Mouse (Mus musculus): ENCODE measurements around the gene Zfp747.
"Not testable (repeated sequence)": the region's sequence is repeated elsewhere in the genome, so short reads cannot be mapped to it uniquely, and the experiment has no call there.

Gene Zfp747

DNA sequence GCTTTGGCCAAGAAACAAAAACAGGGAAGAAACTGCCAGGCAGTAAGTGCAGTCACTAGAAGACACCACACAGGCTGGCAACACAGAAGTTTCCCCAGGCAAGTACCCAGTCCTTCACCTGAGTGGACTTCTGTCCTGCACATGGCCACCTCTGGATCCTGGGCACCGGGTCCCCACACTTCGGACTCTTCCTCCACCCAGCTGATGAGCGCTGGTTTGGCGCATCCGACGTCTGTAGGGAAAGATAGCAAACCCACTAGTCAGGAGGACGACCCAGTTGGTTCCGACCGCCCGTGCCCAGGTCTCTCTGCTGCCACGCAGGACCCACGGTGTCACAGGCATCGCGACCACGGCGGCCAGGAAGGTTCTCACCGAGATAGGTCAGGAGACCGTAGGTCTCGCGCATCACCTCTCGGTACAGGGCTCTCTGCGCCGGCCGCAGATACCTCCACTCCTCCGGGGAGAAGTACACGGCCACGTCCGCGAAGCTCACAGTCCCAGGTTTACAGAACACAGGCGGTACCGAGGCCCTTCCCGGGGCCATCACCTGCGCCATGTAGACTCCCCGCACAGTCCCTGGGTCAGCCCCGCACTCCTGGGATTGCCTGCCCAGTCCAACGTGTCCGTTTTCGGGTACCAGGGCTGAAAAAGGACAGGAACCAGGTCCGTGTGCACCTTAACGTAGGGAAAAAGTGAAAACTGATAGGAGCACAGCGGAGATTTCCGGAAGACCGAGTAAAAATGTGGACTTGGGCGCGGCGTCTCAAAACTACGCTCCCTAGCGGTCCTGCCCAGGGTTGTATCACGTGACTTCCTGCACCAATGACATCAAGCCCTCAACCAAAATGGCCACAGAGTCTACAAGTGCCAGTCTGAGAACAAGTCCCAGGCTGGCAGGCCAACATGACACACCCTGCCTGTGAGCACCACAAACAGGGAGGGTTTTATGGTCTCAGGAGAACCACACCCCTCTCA lies at the start of gene Zfp747:
Gene Zfp747, minus strand, starts transcription at position 780 of the 975 bp plus-strand sequence.
- in situ Hi-C loops (cut with MboI; ENCODE audit: low sequenced_read_pairs): not testable (repeated sequence)

- in situ Hi-C loops (cut with MboI; ENCODE audit: low sequenced_read_pairs): no loop called here
Observed at GRCm38 (mm10) chr7:127425291-127425690, 49.4 kb upstream of the Zfp747 start.

GRCm38 (mm10) chr7:127422247-127422646 lies 46.4 kb upstream of the Zfp747 start:
- in situ Hi-C loops (cut with MboI; ENCODE audit: low sequenced_read_pairs): no loop called here

DNA sequence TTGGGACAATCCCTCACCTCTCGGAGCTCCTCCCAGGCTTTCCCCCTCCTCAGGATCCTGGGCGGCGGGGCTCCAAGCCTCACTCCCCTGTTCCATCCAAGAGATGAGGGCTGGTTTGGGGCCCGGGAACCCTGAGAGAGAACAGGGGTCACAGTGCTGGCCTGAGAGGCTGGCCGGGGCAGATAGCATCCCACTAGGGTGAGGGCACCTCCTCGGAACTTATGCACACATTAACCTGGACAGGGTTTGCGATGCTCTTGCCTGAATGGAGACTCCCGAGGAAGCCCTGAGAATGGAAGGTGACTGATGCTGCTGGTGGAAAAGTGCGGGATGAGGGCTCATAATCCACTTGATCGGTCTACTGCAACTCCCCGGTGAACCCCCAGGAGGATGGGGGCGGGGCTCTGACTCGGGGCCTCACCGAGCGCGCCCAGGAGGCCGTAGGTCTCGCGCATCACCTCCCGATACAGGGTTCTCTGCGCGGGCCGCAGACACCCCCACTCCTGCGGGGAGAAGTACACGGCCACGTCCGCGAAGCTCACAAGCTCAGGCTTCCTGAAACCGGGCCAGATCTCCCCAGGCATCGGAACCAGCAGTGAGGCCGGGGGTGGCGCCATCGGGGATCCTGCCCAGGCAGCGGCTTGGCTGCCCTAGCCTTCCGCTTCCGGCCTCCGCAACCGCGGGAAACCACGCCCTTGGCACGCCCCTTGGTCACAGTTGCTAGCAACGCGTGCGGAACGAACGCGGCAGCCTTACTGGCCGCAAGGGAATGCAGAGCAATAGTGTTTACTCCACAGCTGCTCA lies 45.7 kb upstream of the Zfp747 start, which contains the start of gene Zfp688:
Gene Zfp688, minus strand, starts transcription at position 681 of the 804 bp plus-strand sequence.
- in situ Hi-C loops (cut with MboI; ENCODE audit: low sequenced_read_pairs): no loop called here

DNA sequence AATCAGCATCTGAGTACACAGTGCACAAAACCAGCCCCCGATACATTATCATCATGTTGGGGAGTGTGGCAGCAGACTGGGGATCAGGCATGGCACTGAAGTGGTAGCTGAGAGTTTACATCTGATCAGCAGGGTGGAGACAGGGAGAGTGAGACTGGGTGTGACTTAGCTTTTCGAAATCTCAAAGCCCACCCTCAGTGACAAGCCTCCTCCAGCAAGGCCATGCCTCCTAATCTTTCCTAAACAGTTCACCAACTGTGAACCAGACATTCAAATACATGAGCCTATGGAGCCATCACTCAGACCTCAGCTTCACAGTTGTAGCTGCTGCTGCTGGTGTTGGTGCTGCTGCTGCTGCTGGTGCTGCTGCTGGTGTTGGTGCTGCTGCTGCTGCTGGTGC lies 35.6 kb upstream of the Zfp747 start:
- in situ Hi-C loops (cut with MboI; ENCODE audit: low sequenced_read_pairs): no loop called here

DNA sequence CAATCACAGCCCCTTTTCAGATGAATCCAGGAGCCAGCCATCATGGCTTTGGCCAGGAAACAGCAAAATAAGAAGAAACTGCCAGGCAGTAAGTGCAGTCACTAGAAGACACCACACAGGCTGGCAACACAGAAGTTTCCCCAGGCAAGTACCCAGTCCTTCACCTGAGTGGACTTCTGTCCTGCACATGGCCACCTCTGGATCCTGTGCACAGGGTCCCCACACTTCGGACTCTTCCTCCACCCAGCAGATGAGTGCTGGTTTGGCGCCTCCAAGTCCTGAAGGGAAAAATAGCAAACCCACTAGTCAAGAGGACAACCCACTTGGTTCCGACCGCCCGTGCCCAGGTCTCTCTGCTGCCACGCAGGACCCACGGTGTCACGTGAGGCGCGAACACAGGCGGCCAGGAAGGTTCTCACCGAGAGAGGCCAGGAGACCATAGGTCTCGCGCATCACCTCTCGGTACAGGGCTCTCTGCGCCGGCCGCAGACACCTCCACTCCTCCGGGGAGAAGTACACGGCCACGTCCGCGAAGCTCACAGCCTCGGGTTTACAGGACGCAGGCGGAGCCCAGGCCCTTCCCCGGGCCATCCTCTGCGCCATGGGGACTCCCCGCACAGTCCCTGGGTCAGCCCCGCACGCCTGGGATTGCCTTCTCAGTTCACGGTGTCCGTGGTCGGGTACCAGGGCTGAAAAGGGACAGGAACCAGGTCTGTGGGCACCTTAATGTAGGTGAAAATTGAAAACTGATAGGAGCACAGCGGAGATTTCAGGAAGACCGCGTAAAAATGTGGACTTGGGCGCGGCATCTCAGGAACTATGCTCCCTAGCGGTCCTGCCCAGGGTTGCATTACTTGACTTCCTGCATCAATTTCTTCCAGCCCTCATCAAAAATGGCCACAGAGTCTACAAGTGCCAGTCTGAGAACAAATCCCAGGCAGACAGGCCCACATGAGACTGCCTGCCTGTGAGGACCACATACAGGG lies 30.4 kb upstream of the Zfp747 start, which contains the start of gene Zfp764:
Gene Zfp764, minus strand, starts transcription at position 821 of the 986 bp plus-strand sequence.
- in situ Hi-C loops (cut with MboI; ENCODE audit: low sequenced_read_pairs): not testable (repeated sequence)

GRCm38 (mm10) chr7:127404101-127404500 lies 28.3 kb upstream of the Zfp747 start:
- in situ Hi-C loops (cut with MboI; ENCODE audit: low sequenced_read_pairs): not testable (repeated sequence)

DNA sequence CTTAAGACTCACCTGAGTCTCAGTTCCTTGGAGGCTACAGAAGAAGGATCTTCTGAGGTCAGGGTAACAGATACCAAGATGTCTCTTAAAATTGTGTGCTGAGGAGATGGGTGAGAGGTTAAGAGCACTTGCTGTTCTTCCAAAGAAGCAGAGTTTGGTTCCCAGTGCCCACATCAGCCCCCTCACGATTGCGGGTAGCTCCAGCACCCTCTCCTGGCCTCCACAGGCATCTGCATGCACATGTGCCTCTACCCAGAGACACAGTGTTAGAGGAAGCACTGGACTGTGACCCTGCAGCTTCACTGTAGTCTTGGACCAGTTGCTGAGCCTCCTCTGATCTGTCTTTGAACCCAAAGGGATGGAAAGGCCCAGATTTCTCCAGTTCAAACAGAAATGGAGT lies 27.1 kb upstream of the Zfp747 start:
- in situ Hi-C loops (cut with MboI; ENCODE audit: low sequenced_read_pairs): no loop called here

- in situ Hi-C loops (cut with MboI; ENCODE audit: low sequenced_read_pairs): no loop called here
Observed at GRCm38 (mm10) chr7:127400355-127400754, 24.5 kb upstream of the Zfp747 start.

- in situ Hi-C loops (cut with MboI; ENCODE audit: low sequenced_read_pairs): no loop called here
Observed at GRCm38 (mm10) chr7:127393944-127394333, 18.1 kb upstream of the Zfp747 start.

DNA sequence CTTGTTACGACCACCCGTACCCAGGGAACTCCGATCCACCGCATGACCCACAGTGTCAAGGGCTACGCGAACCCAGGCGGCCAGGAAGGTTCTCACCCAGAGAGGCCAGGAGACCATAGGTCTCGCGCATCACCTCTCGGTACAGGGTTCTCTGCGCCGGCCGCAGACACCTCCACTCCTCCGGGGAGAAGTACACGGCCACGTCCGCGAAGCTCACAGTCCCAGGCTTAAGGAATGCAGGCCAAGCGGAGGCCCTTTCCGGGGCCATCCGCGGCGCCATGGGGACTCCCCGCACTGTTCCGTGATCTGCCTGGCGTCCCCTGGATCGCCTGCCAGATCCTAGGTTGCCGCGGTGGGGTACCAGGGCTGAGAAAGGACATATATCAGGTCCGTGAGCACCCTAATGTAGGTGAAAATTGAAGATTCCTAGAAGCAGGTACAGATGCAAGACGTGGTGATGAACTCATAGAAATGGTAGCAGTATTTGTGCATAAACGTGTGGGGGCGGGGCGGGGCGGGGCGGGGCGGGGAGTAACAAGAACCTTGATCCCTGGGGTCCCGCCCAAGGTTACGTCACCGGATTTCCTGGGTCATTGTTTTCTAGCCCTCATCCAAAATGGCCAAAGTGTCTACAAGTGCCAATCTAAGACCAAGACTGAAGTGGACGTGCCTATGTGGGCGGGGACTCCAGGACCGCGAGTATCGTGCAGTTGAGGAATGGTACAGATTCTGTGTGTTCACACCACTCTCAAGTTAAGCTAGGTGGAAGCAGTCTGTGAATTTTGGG lies 17.5 kb upstream of the Zfp747 start, which contains the start of gene E430018J23Rik:
Gene E430018J23Rik, minus strand, starts transcription at position 473 of the 787 bp plus-strand sequence.
- in situ Hi-C loops (cut with MboI; ENCODE audit: low sequenced_read_pairs): no loop called here

- in situ Hi-C loops (cut with MboI; ENCODE audit: low sequenced_read_pairs): no loop called here
Observed at GRCm38 (mm10) chr7:127392251-127392824, 16.5 kb upstream of the Zfp747 start.

DNA sequence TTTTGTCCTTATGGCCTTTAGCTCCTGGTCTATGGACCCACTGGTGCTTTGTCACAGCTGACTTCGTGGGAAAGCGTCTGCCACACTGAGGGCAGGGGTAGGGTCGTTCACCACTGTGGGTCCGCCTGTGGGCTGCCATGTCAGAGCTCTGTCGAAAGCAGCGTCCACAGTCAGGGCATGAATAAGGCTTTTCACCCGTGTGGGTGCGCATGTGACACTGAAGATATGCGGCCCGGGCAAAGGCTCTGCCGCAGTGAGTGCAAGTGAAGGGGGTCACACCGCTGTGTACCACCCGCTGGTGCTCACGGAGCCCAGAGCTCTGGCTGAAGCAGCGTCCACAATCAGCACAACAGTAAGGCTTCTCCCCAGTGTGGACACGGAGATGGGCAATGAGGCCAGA lies 15.7 kb upstream of the Zfp747 start:
- in situ Hi-C loops (cut with MboI; ENCODE audit: low sequenced_read_pairs): no loop called here

- in situ Hi-C loops (cut with MboI; ENCODE audit: low sequenced_read_pairs): no loop called here
Observed at GRCm38 (mm10) chr7:127390306-127390705, 14.5 kb upstream of the Zfp747 start.

- in situ Hi-C loops (cut with MboI; ENCODE audit: low sequenced_read_pairs): not testable (repeated sequence)
Observed at GRCm38 (mm10) chr7:127388201-127388600, 12.4 kb upstream of the Zfp747 start.

DNA sequence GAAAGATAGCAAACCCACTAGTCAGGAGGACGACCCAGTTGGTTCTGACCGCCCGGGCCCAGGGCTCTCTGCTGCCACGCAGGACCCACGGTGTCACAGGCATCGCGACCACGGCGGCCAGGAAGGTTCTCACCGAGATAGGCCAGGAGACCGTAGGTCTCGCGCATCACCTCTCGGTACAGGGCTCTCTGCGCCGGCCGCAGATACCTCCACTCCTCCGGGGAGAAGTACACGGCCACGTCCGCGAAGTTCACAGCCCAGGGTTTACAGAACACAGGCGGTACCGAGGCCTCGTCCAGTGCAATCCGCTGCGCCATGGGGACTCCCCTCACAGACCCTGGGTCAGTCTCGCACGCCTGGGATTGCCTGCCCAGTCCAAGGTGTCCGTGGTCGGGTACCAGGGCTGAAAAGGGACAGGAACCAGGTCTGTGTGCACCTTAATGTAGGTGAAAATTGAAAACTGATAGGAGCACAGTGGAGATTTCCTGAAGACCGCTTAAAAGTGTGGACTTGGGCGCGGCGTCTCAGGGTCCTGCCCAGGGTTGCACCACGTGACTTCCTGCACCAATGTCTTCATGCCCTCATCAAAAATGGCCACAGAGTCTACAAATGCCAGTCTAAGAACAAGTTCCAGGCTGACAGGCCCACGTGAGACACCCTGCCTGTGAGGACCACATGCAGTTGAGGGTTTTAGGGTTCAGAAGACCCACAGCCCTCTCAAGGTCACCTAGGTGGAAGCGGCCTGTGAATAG lies 11.0 kb upstream of the Zfp747 start, which contains the start of gene 9130019O22Rik:
Gene 9130019O22Rik, minus strand, starts transcription at position 526 of the 752 bp plus-strand sequence.
- in situ Hi-C loops (cut with MboI; ENCODE audit: low sequenced_read_pairs): no loop called here

- in situ Hi-C loops (cut with MboI; ENCODE audit: low sequenced_read_pairs): not testable (repeated sequence)
Observed at GRCm38 (mm10) chr7:127385560-127385959, 9.7 kb upstream of the Zfp747 start.

DNA sequence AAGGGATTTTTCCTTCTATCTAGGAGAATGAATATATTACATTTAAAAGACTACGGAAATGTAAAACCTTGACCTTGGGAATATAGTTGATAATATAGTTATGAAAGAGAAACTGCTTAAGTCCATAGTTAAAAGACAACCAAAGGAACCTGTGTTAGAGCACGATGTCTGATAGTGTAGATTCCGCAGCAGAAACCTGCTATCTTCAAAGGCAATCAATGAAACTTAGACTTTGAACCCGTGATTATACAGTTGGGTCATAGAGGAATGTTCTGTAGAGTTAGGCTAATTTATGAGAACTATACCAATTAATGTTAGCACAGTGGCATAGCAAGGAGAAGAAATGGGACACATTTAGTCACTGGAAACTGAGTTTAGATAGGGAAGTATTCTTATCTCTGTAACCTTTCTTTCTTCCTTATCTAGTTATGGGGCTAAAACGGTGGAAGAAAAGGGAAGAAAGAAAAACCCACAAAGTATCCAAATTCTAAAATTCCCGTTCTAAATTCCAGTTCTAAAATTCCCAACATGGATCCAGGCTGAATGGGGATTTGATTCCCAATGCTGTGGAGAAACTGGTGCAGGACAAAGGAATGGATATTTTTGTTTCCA lies 2.6 kb upstream of the Zfp747 start:
- in situ Hi-C loops (cut with MboI; ENCODE audit: low sequenced_read_pairs): no loop called here

All from CH12F3 (cell line).